Mouse (Mus musculus) right cerebral cortex, postnatal 25 days (tissue): ENCODE data around the gene Ppp1r35.
A peak's percentile ranks its signal among the peaks of the same experiment; 100 is the strongest.

ENCODE experiments used
- DNase-seq: peaks from one replicate; pipeline ENCODE4 v3.0.0; 2022

Ppp1r35 gene

GRCm38 (mm10) chr5:137783901-137784540, 5.4 kb downstream of the Ppp1r35 start:
- no peak for DNase-seq

- no peak for DNase-seq
These were observed 5.9 kb downstream of the Ppp1r35 start for GRCm38 (mm10) chr5:137784546-137784945.

DNA sequence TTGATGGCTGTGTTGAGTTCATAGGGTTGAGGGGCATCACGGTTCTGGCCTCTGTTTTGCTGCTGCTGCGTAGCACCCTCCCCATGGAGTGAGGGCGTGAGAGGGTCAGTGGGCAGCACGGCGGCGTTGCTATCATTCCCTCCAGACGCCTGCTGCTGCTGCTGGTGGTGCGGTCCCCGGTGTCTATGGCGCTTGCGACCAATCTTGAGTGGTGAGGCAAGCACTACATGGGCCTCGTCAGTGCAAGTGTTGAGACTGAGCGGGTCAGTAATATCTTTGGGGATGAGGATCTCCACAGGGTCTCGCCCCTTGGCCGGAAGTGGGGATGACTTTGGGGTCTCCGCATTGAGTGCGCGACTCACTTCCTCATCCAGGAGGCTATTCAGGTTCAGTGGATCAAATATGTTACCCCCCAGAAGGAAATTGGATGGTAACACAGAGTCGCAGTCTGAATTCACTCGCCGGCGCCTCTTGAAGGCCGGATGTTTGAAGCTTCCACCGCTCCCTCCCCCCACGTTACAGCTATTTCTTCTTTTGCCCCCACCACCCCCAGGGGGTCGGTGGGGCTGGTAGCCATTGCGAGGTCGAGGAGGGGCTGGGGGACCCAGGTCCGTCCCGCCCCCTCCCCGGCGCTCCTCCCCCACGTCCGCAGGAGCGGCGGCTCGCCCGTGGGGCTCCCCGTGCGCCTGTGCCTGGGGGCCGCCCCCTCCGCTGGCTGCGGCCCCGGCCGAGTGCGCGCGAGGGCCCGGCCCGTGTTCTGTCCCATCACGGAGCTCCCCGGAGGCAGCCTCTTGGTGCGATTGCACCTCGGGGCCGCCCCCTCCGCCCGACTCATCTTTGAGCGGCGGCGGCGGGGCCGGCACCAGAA, 6.7 kb downstream of the Ppp1r35 start:
- no peak for DNase-seq

GRCm38 (mm10) chr5:137786109-137786942, 7.7 kb downstream of the Ppp1r35 start:
- DNase-seq = peak; percentile 98

DNA sequence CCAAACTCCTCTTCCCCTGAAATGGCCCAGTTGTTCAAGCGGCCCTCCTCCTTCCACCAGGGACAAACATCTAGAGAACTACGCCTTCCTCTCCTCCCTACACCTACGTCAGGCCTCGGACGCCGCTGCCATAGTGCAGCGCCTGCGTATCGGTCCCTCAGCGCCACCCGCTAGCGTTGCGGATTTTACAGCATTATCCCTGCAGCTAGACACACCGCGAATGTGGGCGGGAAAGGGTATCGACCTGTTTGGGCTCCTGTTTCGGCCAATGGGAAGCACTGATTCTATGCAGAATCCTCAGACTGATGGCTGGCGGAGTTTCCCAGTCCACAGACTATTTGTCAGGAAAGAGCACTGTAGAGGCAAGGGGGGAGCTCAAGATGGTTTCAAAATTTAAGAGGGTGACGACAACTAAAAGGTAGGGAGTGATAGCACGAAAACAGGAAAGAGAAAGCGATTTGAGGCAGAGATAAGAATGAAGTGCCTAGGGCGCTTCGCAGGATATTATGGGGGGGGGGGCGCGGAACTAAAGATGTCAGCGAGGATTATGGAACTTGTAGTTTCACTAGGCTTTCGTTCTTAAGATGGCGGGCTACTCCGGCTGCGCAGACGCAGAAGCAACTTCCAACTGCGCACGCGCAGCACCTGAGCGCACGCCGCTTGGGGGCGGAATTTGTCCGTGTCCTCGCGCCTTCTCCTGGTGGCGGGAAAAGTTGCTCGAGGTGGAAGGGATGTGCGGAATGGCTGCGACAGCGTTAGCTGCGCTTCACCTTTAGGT, 8.7 kb downstream of the Ppp1r35 start, which contains the start of the genes Mepce and Zcwpw1:
Gene Mepce (minus strand): TSS at position 505 of the 778 bp plus-strand sequence.
Gene Zcwpw1 (plus strand): TSS at position 648 of the 778 bp plus-strand sequence.
- DNase-seq = peak; percentile 95

GRCm38 (mm10) chr5:137788171-137788570, 9.5 kb downstream of the Ppp1r35 start:
- no peak for DNase-seq

DNA sequence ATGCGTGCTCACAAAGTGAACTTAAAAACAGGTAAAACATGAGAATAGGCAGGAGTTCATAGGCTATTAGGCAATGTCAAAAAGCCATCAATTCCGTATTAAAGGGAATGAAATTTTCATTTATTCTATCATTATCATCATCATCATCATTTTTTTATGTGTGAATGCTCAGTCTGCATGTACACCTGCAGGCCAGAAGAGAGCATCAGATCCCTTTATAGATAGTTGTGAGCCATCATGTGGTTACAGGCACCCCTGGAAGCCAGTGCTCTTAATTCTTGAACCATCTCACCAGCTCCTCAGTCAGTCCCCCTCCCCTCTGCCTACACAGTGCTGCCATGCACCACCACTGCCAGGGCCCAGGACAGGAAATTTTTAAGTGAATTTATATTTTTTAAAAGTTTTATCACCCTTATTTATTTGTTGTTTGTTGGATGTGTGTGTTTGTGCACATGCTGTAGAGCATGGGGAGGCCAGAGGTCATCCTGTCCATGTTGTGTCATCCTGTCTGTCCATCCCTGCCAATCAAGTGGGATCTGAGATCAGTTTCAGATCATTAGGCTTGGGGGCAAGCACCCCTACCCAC, 10.4 kb downstream of the Ppp1r35 start:
- no peak for DNase-seq

DNA sequence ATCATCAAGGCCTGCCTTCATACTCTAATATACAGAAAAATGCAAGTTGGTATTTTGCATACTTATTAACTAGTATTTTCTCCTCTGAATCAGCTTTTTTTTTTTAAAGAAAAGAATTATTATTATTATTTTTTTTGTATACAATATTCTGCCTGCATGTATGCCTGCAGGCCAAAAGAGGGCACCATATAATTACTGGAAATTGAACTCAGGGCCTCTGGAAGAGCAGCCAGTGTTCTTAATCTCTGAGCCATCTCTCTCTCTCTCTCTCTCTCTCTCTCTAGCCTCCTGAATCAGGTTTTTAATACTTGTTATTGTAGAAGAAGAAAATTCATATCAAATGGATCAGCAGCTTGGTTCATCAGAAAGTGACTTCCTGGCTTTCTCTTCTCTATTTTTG, 12.9 kb downstream of the Ppp1r35 start:
- DNase-seq = no peak

DNA sequence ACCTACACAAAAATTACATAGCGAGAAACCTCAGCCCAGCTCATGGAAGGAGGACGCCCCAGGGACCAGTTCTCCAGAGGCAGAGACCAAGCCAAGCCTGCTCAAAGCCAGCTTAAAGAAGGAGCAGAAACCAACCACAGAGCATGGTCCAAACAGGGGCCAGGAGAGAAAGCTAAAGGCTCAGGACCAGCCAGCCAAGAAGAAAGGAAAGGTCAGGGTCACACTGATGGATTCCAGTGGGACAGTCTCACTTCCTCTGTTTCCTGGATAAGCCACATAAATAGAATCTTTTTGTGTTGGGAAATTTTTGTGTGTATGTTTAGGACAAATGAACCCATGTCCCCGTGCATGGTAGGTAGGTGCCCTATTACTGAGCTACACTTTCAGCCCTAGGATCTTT, 18.0 kb downstream of the Ppp1r35 start:
- no peak for DNase-seq

- DNase-seq = no peak
These were observed 22.3 kb downstream of the Ppp1r35 start for GRCm38 (mm10) chr5:137800917-137801316.

GRCm38 (mm10) chr5:137806158-137806557, 27.5 kb downstream of the Ppp1r35 start:
- DNase-seq = no peak

- no peak for DNase-seq
These were observed 29.7 kb downstream of the Ppp1r35 start for GRCm38 (mm10) chr5:137808316-137808715.

- no peak for DNase-seq
These were observed 39.0 kb downstream of the Ppp1r35 start for GRCm38 (mm10) chr5:137817466-137818222.

- DNase-seq = no peak
These were observed 43.5 kb downstream of the Ppp1r35 start for GRCm38 (mm10) chr5:137822126-137822525.

DNA sequence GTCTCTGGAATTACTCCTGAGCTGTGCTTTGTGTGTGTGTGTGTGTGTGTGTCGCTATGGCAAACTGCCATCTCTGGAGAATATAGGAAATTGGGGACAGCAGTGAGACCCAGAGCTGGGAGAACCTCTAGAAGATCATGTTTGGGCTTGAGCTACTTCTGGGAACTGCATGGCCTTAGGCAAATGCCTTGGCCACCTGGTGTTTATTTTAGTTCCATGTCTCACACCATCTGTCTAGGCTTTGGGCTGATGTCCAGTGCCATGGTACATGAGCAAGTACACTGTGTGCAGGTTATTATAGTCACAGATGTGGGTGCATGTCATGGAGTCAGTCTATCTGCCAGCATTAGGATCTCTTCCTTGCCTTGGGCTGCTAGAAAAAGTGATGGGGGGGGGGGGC, 44.0 kb downstream of the Ppp1r35 start:
- DNase-seq = no peak

DNA sequence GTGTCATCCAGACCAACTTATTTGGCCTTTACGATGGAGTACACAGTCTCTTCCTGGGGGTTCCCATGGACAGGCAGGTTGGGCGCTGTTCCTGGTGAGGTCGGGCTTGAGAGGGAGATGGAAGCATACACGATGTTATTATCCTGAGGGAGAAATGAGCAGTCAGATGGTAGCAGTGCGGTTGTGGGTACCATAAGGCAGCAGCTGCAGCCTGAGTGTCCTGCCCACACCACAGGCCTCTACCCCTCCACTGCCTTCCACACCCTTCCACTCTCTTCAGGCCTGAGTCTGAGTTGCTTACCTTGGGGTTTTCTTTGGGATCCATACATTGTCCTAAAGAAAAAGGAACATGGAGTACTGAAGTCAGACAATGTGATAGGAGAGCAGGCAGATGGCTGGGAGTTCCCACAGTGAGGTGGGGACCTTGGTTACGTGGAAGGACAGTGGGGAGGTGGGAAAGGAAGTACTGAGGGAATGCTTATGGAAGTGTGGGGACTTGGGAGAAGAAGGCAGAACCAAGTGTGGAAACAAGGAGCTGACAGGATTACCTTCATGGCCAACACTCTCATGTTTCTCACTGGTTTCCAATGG, 44.9 kb downstream of the Ppp1r35 start:
- no peak for DNase-seq

- DNase-seq = no peak
These were observed 46.4 kb downstream of the Ppp1r35 start for GRCm38 (mm10) chr5:137825030-137825429.

DNA sequence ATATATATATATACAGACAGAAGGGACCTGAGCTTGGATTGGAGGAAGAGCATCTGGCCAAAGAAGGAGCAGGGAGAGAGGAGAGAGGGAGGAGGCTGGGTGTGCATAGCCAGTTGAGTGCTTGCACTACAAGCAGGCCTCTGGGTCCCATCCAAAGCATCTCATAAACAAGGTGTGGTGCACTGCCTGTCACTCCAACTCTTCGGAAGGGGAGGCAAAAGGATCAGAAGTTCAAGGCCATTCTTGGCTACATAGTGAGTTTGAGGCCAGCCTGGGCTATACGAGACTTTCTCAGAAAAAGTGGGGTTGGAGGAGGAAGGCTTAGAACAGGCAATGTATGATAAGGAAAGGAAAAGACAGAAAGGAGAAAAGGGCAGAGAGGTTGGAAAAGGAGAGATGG, 47.3 kb downstream of the Ppp1r35 start:
- no peak for DNase-seq

- DNase-seq = no peak
These were observed 47.8 kb downstream of the Ppp1r35 start for GRCm38 (mm10) chr5:137826421-137826820.

GRCm38 (mm10) chr5:137828694-137829093, 50.0 kb downstream of the Ppp1r35 start:
- DNase-seq = no peak
